Comparison of ENCODE assay signal across 8 mouse cellular contexts in genomic region chr4:122848150-122848621, GRCm38 (mm10). TPM values are rescaled to one million over a fixed set of nuclear protein-coding genes. Genes with fewer than 3 reads are reported as not detected.
DNase-seq lines count a peak whose midpoint lies in the region; ATAC-seq and TF ChIP-seq lines count a peak whose summit lies in the region.

No protein-coding gene starts in this region.

- no peak for TF ChIP-seq POLR2A in bone marrow, adult 2 months (IDR thresholded peaks at IDR 0.05; ENCODE audit: borderline replicate concordance, control insufficient read depth, low read depth, low read length)
- no peak for TF ChIP-seq POLR2A in limb, embryonic 14.5 days (IDR thresholded peaks at IDR 0.05; ENCODE audit: borderline replicate concordance, extremely low read depth, insufficient read depth, insufficient read length)

- H3K36me3 ChIP-seq in hindbrain, embryonic 16.5 days (ENCODE audit: control insufficient read depth, insufficient read depth, low read length), result peaks cover 34% of the 10 kb centered on the region
- peaks cover 70% of the 10 kb centered on the region for H3K36me3 ChIP-seq in hindbrain, postnatal 0 days (ENCODE audit: insufficient read depth, low read length)
- H3K36me3 ChIP-seq in limb, embryonic 14.5 days (ENCODE audit: control insufficient read depth, insufficient read depth, low read length), result peaks cover 58% of the 10 kb centered on the region
- H3K36me3 ChIP-seq in midbrain, embryonic 16.5 days (ENCODE audit: control insufficient read depth, insufficient read depth, low read length), result peaks cover 35% of the 10 kb centered on the region

- H3K4me3 ChIP-seq in hindbrain, embryonic 16.5 days (ENCODE audit: low read length), result no peak overlapping the region
- no peak overlapping the region for H3K4me3 ChIP-seq in hindbrain, postnatal 0 days (ENCODE audit: low read length)
- H3K4me3 ChIP-seq in bone marrow, adult 2 months (replicated peaks; ENCODE audit: control insufficient read depth, low read depth, low read length), result no peak overlapping the region
- no peak overlapping the region for H3K4me3 ChIP-seq in limb, embryonic 14.5 days (replicated peaks; ENCODE audit: low read length)
- H3K4me3 ChIP-seq in midbrain, embryonic 16.5 days (ENCODE audit: low read depth, low read length), result no peak overlapping the region

- H3K27me3 ChIP-seq in hindbrain, embryonic 16.5 days (replicated peaks; ENCODE audit: control insufficient read depth, insufficient read depth, low read length), result no peaks in the 10 kb centered on the region
- no peaks in the 10 kb centered on the region for H3K27me3 ChIP-seq in hindbrain, postnatal 0 days (ENCODE audit: insufficient read depth, low read length)
- H3K27me3 ChIP-seq in limb, embryonic 14.5 days (ENCODE audit: control insufficient read depth, insufficient read depth, low read length), result no peaks in the 10 kb centered on the region
- H3K27me3 ChIP-seq in midbrain, embryonic 16.5 days (ENCODE audit: control insufficient read depth, insufficient read depth, low read depth, low read length), result no peaks in the 10 kb centered on the region

- H3K9me3 ChIP-seq in hindbrain, embryonic 16.5 days (ENCODE audit: control insufficient read depth, low read length), result no peaks in the 10 kb centered on the region
- H3K9me3 ChIP-seq in hindbrain, postnatal 0 days (ENCODE audit: low read length), result no peaks in the 10 kb centered on the region
- no peaks in the 10 kb centered on the region for H3K9me3 ChIP-seq in limb, embryonic 14.5 days (ENCODE audit: control insufficient read depth, low read length)
- H3K9me3 ChIP-seq in midbrain, embryonic 16.5 days (replicated peaks; ENCODE audit: control insufficient read depth, low read length, poor library complexity, severe bottlenecking), result no peaks in the 10 kb centered on the region

- H3K27ac ChIP-seq in hindbrain, embryonic 16.5 days (ENCODE audit: low read depth, low read length), result no peak overlapping the region
- no peak overlapping the region for H3K27ac ChIP-seq in hindbrain, postnatal 0 days
- peak overlapping the region; percentile 6; the same call in 1 of the 2 replicates for H3K27ac ChIP-seq in bone marrow, adult 2 months (ENCODE audit: control insufficient read depth, insufficient read depth, low read depth, low read length, poor library complexity)
- H3K27ac ChIP-seq in limb, embryonic 14.5 days (replicated peaks; ENCODE audit: low read depth, low read length), result 0 out of 2 replicates have a peak overlapping the region, but pooled peaks have one; percentile 21
- no peak overlapping the region for H3K27ac ChIP-seq in midbrain, embryonic 16.5 days (ENCODE audit: low read length)

- WGBS in hindbrain, embryonic 16.5 days, result 76% methylated on average over 13 of the region's 13 CpGs
- 66% methylated on average over 13 of the region's 13 CpGs for WGBS in hindbrain, postnatal 0 days
- 5% methylated on average over 13 of the region's 13 CpGs for WGBS in bone marrow, adult 2 months
- WGBS in limb, embryonic 14.5 days, result 31% methylated on average over 13 of the region's 13 CpGs
- 84% methylated on average over 13 of the region's 13 CpGs for WGBS in midbrain, embryonic 16.5 days

- peak; percentile 22; the same call in 1 of the 2 replicates for ATAC-seq in hindbrain, embryonic 16.5 days
- ATAC-seq in hindbrain, postnatal 0 days, result no peak
- ATAC-seq in limb, embryonic 14.5 days (ENCODE audit: low FRiP score, low read depth), result peak; percentile 78
- ATAC-seq in midbrain, embryonic 16.5 days, result no peak

- no peak for TF ChIP-seq CTCF in hindbrain, postnatal 0 days (IDR thresholded peaks at IDR 0.05; ENCODE audit: low read depth)
- TF ChIP-seq CTCF in bone marrow, adult 2 months (IDR thresholded peaks at IDR 0.05; ENCODE audit: control insufficient read depth, insufficient read depth, low read length), result no peak

- H3K4me1 ChIP-seq in hindbrain, embryonic 16.5 days (ENCODE audit: control insufficient read depth, insufficient read depth, low read depth, low read length), result no peaks in the 10 kb centered on the region
- H3K4me1 ChIP-seq in hindbrain, postnatal 0 days (ENCODE audit: insufficient read depth, low read length), result no peaks in the 10 kb centered on the region
- peaks cover 3% of the 10 kb centered on the region for H3K4me1 ChIP-seq in bone marrow, adult 2 months (ENCODE audit: control insufficient read depth, insufficient read depth, low read length)
- no peaks in the 10 kb centered on the region for H3K4me1 ChIP-seq in limb, embryonic 14.5 days (ENCODE audit: control insufficient read depth, insufficient read depth, low read length)
- H3K4me1 ChIP-seq in midbrain, embryonic 16.5 days (ENCODE audit: control insufficient read depth, insufficient read depth, low read length), result no peaks in the 10 kb centered on the region

- no peak overlapping the region for H3K9ac ChIP-seq in hindbrain, embryonic 16.5 days (ENCODE audit: low read depth, low read length)
- H3K9ac ChIP-seq in hindbrain, postnatal 0 days (replicated peaks; ENCODE audit: low read length), result no peak overlapping the region
- H3K9ac ChIP-seq in limb, embryonic 14.5 days (ENCODE audit: low read depth, low read length, severe bottlenecking), result no peak overlapping the region
- H3K9ac ChIP-seq in midbrain, embryonic 16.5 days (ENCODE audit: low read depth, low read length), result no peak overlapping the region

- DNase-seq in hindbrain, postnatal 0 days (ENCODE audit: low spot score), result no peak
- DNase-seq in limb, embryonic 14.5 days (ENCODE audit: low spot score), result peak; percentile 67
- peak; percentile 35 to 48 for DNase-seq in spleen, adult 18-20 months
- DNase-seq in cerebellum, adult 9-10 months, result no peak
- no peak for DNase-seq in urinary bladder, postnatal 10 days (ENCODE audit: low spot score)

- H3K4me2 ChIP-seq in hindbrain, embryonic 16.5 days (ENCODE audit: low read length), result no peak overlapping the region
- H3K4me2 ChIP-seq in hindbrain, postnatal 0 days (ENCODE audit: low read depth, low read length), result no peak overlapping the region
- no peak overlapping the region for H3K4me2 ChIP-seq in limb, embryonic 14.5 days (replicated peaks; ENCODE audit: low read depth, low read length, severe bottlenecking)
- H3K4me2 ChIP-seq in midbrain, embryonic 16.5 days (ENCODE audit: low read length), result no peak overlapping the region

RNA-seq across cellular contexts. Expression of gene Ppt1, which starts 12.1 kb away (rescaled TPM):
- 94.2 and 99.7 TPM in 2 replicates for polyA plus RNA-seq in hindbrain, embryonic 16.5 days (2015; fragmentation: Nextera tagmentation; extraction: Ambion mirVana)
- 29.0 and 36.4 TPM in 2 replicates for total RNA-seq in hindbrain, postnatal 0 days (2014; rRNA removed)
- 88.5 and 89.7 TPM in 2 replicates for polyA plus RNA-seq in hindbrain, postnatal 0 days (2015; fragmentation: Nextera tagmentation; extraction: Ambion mirVana)
- 13.0 and 21.9 TPM in 2 replicates for polyA plus RNA-seq in bone marrow, adult 2 months (2011; ENCODE audit: insufficient read depth, insufficient read length, low replicate concordance, missing spikeins)
- polyA plus RNA-seq in limb, embryonic 14.5 days (2012; rRNA removed), result 58.1 and 68.8 TPM in 2 replicates
- polyA plus RNA-seq in limb, embryonic 14.5 days (2014; fragmentation: Nextera tagmentation; extraction: Ambion mirVana), result 76.0 and 79.5 TPM in 2 replicates
- 83.4 and 91.8 TPM in 2 replicates for polyA plus RNA-seq in midbrain, embryonic 16.5 days (2015; fragmentation: Nextera tagmentation; extraction: Ambion mirVana)

RNA-seq across cellular contexts. Expression of gene Cap1, which starts 37.7 kb away (rescaled TPM):
- 71.6 and 84.9 TPM in 2 replicates for polyA plus RNA-seq in hindbrain, embryonic 16.5 days (2015; fragmentation: Nextera tagmentation; extraction: Ambion mirVana)
- 133 and 141 TPM in 2 replicates for total RNA-seq in hindbrain, postnatal 0 days (2014; rRNA removed)
- polyA plus RNA-seq in hindbrain, postnatal 0 days (2015; fragmentation: Nextera tagmentation; extraction: Ambion mirVana), result 59.9 and 60.1 TPM in 2 replicates
- 213 and 346 TPM in 2 replicates for polyA plus RNA-seq in bone marrow, adult 2 months (2011; ENCODE audit: insufficient read depth, insufficient read length, low replicate concordance, missing spikeins)
- 86.6 and 95.8 TPM in 2 replicates for polyA plus RNA-seq in limb, embryonic 14.5 days (2012; rRNA removed)
- 68.0 and 73.5 TPM in 2 replicates for polyA plus RNA-seq in limb, embryonic 14.5 days (2014; fragmentation: Nextera tagmentation; extraction: Ambion mirVana)
- 70.3 and 75.0 TPM in 2 replicates for polyA plus RNA-seq in midbrain, embryonic 16.5 days (2015; fragmentation: Nextera tagmentation; extraction: Ambion mirVana)

Comparison
In these comparisons a context has a peak if more than half of its experiments do, and no peak if none do; other contexts are left out.
1. ATAC-seq: peak in hindbrain, embryonic 16.5 days (single experiment) and limb, embryonic 14.5 days (single experiment); none in hindbrain, postnatal 0 days (single experiment) and midbrain, embryonic 16.5 days (single experiment).
2. H3K27ac ChIP-seq: peak in bone marrow, adult 2 months (single experiment) and limb, embryonic 14.5 days (single experiment); none in hindbrain, embryonic 16.5 days (single experiment), hindbrain, postnatal 0 days (single experiment) and midbrain, embryonic 16.5 days (single experiment).
3. DNase-seq: peak in limb, embryonic 14.5 days (single experiment) and spleen, adult 18-20 months (2 of 2); none in hindbrain, postnatal 0 days (single experiment), cerebellum, adult 9-10 months (single experiment) and urinary bladder, postnatal 10 days (single experiment).